Mouse (Mus musculus) lung, adult 2 months (tissue): ENCODE results near the gene Hamp2.

Experiments
- CTCF ChIP-seq: fragments of 200-500 bp; IDR thresholded peaks from 2 replicates; pipeline ENCODE4 v1.5.1; 2011; ENCODE audit warnings: mild to moderate bottlenecking, low read length, control low read depth; ENCODE audit not compliant: insufficient read depth
- POLR2A ChIP-seq: fragments of 200-500 bp; IDR thresholded peaks from 2 replicates; pipeline ENCODE4 v1.6.1; 2011; ENCODE audit warnings: low read depth, mild to moderate bottlenecking, control low read depth, low read length, borderline replicate concordance; ENCODE audit errors: extremely low read depth

GRCm38 (mm10) chr7:30908992-30909431 lies 15.5 kb downstream of the Hamp2 start:
- TF ChIP-seq POLR2A (no peak), CTCF (no peak)
